Mouse (Mus musculus): ENCODE data around the gene Nod2. TPM values are rescaled to one million over a fixed set of nuclear protein-coding genes. Genes with fewer than 3 reads are reported as not detected.
"Not testable (repeated sequence)": the region's sequence is repeated elsewhere in the genome, so short reads cannot be mapped to it uniquely, and the experiment has no call there.

Gene Nod2
- total RNA-seq, 2 experiments from 2014 or later, result 0.19 TPM; not detected in 1

DNA sequence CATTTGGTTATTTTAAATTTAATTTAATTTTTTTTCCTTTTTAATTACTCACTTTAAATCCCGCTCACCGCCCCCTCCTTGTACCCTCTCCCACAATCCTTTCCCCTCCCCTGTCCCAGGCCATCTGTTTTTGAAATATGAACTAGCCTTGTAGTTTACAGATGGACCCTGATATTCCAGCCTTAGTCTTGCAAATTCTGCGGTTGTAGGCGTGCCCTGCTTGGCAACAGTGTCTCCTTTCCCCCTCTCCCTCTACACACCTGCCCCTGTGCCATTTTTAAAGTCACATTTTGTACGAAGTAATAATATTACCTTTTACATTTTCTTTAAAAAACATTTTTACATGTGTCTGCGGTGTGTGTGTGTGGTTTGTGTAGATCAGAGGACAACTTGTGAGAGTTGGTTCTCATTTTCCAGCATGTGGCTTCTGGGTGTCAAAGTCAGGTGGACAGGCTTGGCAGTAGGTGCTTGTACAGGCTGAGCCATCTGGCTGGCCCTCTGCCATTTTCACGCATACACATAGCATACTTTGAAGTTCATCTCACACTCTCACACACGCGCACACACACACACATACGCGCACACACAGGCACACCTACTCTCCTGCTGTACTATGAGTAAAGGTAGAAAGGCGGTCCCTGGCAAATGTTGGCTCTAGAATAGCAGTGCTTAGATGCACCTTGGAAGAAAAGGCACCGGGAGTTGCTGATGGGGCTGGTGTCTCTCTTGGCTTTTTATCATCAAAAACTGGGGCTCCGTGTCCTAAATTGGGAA, 18.9 kb upstream of the Nod2 start:
- no peak for ATAC-seq (replicated peaks; ENCODE audit: low FRiP score, low TSS enrichment, poor library complexity, severe bottlenecking)

DNA sequence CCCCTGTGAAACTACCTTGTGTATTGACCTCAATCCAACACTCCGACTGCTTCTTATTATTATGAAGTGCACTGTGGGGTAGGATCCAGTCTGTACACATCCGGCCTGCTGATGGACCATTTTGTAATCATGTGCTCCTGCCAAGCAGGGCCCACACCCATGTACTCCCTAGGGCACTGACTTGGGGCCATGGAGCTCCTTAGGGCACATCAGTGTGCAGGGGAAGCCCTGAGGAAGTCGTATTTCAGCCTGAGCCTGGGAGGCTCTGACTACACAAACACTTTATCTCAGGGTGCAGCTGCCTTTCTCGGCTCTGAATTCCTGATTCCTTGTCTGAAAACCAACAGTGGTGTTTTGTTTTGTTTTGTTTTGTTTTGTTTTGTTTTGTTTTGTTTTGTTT, 16.9 kb upstream of the Nod2 start:
- no peak for ATAC-seq (replicated peaks; ENCODE audit: low FRiP score, low TSS enrichment, poor library complexity, severe bottlenecking)

DNA sequence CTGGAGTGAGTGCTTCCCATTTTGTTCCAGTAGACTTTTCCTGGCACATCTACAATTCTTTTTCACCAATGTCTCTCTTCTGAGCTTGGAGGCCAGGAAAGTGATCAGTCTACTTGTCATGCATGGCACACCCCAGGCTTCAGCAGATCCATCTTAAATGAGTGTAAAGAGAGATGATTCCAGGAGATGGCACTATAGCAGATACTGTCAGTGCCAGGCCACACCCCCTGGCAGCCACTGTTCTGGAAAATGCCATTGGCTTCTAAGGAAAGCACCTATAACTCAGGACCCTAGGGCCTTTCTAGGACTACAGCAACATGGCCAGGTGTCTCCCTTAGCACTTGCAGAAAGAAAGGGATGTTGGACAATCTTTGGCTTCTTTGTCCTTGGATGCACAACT, 16.0 kb upstream of the Nod2 start:
- peak; percentile 42 for ATAC-seq (replicated peaks; ENCODE audit: low FRiP score, low TSS enrichment, poor library complexity, severe bottlenecking)

DNA sequence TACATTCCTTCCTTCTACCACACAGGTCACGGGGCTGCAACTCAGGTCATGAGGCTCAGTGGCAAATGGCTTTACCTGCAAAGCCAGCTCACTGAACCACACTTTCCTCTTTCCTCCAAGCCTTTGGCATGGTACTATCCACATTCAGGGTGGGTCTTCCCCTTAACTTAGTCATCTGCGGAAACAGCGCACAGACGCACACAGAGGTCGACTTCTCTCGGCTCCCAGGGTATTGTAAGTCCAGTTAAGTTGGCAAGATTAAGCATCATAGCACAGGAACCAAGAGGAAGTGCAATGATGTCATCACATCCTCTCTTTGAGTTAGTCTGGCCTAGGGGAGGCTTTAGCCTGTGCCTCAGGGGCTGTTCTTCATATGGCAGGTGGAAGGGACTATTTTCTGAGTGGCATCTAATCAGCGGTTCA, 13.8 kb upstream of the Nod2 start:
- no peak for ATAC-seq (replicated peaks; ENCODE audit: low FRiP score, low TSS enrichment, poor library complexity, severe bottlenecking)

DNA sequence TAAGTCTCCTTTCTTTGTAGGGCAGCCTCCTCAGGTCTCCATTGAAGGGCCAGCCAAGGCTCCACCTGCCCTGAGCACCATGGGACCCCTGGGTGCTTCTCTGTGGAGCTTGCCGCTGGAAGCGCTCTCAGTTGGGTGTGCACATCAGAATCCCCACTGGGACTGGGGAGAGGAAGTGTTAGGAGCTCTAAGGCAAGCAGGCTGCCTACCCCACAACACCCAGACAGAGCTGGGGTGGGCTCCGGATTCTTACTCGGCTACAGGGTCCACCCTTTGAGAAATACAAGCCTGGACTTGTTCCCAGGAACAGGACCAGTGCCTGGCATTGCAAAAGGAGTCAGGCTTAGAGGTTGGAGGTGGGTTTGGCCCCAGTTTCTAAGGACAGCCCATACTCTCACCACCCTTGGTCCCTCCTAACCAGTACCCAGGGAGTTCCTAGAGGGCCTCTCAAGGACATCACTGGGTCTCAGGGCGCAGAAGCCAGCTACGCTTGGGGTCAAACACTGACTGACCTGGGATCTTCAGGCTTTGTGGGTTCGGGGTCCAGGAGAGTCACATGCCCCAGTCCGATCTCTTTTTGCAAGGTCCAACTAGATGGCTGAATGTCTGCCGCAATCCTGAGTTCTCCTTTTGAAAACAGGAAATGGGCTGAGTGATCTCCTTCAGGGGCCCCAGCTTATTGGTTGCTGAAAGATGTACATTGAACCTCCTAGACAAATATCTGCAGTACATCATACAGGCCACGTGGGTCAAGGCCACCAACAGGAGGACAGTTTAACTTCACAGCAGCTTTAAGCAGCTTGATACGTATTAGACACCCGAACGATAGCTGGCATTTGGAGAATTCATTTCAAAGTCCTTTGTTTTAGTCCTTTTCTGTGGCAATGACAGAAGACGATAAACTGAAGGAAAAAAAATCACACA, 11.4 kb upstream of the Nod2 start, which contains the start of gene Snx20:
Snx20 (minus strand) TSS at position 655 of the 924 bp plus-strand sequence.
- ATAC-seq (replicated peaks; ENCODE audit: low FRiP score, low TSS enrichment, poor library complexity, severe bottlenecking), result peak; percentile 96

DNA sequence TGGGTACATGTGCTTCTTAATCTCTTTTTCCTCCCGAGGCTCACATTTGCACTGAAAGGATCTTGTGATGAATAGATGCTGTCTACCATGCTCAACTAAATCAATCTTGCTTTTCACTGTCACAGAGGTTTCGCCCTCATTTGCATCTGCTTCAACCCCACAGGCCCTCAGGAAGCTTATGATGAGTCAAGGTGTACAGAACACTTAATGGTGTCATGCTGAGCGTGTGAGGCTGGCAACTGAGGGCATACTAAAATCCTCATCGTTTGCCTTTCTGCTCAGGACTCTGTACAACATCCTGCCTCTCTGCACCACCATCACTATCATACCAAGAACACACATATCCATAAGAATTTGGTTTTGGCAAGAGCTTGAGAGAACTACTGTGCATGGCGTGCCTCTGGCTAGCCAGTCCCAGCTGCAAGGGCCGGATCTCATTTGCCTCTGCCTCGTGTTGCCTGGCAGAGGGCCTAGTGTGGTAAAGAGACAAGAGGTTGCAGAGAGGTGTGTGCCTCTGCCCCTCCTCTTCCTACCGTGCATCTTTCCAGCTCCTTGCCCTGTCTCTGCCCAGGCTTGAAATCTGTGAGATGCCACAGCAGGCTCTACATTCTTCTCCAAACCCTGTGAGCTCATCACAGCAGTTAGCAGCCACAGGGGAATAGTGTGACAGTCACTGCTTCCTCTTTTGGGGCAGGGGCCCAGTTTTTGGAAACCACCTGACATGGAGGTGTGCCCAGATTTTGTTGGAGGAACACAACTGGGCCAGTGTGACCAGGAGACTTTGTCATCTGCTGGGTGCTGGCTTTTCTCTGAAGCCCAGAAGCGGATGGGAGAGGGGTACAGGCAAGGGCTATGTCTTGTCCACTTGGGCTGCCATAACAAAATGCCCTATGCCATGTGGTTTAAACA, 9.8 kb upstream of the Nod2 start:
- ATAC-seq (replicated peaks; ENCODE audit: low FRiP score, low TSS enrichment, poor library complexity, severe bottlenecking), result no peak

DNA sequence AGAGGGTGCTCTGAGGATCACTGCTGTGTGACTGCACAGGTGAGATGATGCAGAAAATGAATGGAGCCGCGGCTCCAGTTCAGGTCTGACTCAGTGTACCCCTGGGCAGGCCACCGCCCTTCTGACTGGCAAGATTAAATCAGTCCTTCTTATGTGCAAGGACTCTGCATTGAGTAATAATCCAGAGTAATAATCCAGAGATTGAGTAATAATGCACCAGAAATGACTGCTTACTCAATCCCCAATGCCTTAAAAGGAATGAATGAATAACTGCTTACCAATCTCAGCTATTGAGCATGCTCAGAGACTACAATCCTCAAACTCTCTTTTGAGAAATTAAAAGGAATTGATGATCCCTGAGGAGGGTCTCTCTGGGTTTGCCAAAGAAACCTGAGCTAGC, 8.2 kb upstream of the Nod2 start:
- no peak for ATAC-seq (replicated peaks; ENCODE audit: low FRiP score, low TSS enrichment, poor library complexity, severe bottlenecking)

DNA sequence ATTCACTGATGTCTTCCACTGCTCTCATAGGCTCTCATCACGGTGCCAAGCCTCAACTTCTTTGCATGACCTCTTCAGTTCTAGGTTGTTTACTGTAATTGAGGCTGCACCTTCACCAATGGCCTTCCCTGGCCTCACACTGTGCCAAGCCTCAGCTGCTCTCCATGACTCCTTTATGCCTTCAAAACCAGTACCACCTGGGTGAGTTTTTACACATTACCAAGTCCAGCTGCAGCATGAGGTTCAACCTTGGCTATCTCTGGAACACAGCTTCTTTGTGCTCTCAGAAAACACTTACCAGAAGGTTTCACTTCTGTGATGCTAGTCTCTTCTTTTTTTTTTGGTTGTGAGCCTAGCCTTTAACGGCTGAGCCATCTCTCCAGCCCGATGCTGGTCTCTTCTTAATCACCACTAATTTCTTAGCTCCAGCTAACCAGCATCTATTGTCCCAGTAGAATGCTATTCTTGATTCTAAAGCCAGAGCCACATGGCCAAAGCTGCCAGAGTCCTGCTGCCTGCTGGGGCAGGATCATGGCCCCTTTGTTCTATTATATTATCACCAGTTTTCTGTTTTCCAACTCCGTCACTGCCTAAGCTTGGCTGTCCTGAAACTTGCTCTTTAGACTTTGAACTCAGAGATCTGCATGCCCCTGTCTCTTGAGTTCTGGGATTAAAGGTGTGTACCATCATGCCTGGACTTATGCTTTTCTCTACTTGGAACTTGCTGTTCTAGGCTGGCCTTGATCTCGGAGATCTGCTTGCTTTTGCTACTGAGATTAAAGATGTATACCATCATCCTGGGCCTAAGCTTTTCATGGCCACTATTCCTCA, 4.2 kb upstream of the Nod2 start:
- no peak for ATAC-seq (replicated peaks; ENCODE audit: low FRiP score, low TSS enrichment, poor library complexity, severe bottlenecking)

DNA sequence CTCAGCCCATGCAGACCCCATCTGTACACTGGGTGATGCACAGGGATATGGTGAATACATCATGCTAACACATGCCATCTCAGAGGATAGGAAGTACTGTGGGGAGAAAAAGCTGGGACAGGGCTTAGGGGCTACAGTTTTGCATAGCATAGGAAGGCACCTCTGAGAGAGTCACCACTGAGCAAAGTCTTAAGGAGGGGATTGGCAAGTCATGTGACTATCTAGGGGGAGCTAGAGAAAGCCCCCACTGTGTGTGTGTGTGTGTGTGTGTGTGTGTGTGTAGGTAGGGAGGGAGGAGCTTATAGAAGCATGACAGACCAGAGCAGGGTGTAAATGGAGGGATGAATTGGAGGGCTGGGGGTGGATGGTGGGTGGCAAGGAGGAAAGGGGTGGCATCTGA, 1.2 kb downstream of the Nod2 start:
- ATAC-seq (replicated peaks; ENCODE audit: low FRiP score, low TSS enrichment, poor library complexity, severe bottlenecking), result no peak

DNA sequence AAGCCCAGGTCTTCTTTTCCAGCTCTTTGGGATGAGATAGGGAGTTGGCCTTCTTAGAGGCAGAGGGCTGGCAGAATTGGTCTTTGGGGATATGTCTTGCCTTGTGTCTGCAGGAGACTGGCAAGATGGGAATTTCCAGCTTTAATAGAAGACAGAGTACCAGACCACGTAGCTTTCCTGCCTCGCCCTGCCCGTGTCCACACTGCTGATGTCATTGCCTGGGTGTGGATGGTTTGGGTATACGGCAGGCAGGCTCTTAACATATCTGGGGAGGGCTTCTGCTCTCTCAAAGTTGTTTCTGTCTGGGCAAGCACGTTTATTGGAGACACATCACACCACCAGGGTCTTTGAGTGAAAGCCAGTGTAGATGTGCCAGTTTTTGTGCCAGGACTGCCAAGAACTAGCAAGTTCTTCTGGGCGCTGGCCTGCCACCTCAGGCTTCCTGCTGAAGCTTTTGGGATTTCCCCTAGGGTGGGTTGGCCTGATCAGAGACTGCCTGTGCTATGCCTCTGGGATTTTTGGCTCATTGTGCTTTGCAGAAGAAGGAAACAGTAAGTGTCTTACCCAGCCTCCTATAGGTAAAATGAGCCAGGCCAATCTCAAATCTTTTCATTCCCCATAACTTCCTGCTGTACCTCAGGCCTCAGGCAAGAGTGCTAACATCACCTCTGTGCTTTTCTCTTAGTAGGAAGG, 3.0 kb downstream of the Nod2 start:
- ATAC-seq (replicated peaks; ENCODE audit: low FRiP score, low TSS enrichment, poor library complexity, severe bottlenecking), result no peak

DNA sequence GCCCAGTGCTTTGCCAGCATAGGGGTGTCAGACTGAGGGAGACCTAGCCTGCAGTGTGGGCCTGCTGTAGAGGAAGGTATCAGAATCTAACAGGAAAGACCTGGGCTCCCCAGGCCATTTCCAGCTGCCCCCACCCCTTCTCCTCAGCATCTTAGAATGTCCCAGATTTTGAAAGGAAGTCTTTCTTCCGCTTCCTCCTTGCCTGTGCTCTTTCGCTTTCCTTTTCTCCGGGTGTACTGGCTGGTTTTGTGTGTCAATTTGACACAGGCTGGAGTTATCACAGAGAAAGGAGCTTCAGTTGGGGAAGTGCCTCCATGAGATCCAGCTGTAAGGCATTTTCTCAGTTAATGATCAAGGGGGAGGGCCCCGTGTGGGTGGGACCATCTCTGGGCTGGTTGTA, 4.0 kb downstream of the Nod2 start:
- ATAC-seq (replicated peaks; ENCODE audit: low FRiP score, low TSS enrichment, poor library complexity, severe bottlenecking), result not testable (repeated sequence)

DNA sequence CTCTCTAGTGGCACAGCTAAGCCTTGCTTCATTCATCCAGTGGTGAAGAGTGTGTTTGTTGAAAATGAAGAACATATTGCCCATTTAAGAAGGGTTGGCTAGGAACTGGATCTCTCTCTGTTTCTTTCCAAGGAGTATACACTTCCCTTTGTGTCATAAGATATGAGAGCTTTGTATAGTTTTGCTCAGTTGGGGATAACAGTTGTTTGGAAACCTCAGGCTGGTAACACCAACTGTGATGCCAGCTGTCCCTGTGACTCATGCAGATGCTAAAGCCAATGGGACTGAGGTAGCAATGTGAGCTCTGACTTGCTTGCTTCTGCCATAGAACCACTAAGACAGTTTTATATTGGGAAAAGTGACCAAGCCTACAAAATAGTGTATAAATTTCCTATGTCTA, 8.2 kb downstream of the Nod2 start:
- no peak for ATAC-seq (replicated peaks; ENCODE audit: low FRiP score, low TSS enrichment, poor library complexity, severe bottlenecking)

DNA sequence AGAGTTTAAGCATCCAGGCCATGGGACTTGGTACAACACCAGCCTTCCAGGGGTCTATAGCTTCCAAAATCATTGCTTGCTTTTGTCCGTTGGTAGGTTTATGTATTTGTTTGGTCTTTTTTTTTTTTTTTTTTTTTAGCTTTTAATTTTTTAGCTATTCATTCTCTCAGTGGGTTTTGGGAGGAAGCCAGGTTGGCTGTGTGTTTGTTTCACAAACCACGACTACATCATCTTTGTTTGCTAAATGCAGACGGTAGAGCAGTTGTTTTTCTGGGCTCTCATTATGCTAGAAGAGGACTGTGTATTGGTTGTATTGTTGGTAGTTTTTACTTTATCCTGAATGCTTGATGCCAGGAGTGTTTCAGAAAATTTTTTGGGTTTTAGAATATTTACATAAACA, 12.8 kb downstream of the Nod2 start:
- no peak for ATAC-seq (replicated peaks; ENCODE audit: low FRiP score, low TSS enrichment, poor library complexity, severe bottlenecking)

DNA sequence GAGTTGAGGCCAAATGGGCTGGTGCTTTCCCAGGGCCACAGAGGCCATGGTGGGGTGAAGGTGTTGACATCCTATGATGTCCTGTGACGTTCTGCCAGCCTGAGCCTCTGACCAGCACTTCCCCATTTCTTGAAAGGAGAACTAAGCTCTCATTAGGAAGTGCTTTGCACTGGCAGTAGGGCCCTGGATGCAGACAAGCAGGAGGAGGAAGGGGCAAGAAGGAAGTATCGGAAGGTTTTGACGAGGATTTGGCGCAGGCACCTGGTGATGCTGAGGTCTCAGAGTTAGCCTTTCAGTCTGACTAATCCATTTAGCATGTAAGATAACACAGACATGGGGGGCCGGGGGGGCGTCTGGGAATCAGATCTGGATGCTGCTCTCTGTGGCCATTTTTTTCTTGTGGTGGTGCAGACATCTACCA, 15.3 kb downstream of the Nod2 start:
- no peak for ATAC-seq (replicated peaks; ENCODE audit: low FRiP score, low TSS enrichment, poor library complexity, severe bottlenecking)

DNA sequence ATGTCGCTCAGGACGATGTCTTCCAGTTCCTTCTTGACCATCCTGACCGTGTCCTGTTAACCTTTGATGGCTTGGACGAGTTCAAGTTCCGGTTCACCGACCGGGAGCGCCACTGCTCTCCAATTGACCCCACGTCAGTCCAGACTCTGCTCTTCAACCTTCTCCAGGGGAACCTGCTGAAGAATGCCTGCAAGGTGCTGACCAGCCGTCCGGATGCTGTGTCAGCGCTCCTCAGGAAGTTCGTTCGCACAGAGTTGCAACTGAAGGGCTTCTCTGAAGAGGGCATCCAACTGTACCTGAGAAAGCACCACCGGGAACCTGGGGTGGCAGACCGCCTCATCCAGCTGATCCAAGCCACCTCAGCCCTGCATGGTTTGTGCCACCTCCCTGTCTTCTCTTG, 17.0 kb downstream of the Nod2 start:
- no peak for ATAC-seq (replicated peaks; ENCODE audit: low FRiP score, low TSS enrichment, poor library complexity, severe bottlenecking)

DNA sequence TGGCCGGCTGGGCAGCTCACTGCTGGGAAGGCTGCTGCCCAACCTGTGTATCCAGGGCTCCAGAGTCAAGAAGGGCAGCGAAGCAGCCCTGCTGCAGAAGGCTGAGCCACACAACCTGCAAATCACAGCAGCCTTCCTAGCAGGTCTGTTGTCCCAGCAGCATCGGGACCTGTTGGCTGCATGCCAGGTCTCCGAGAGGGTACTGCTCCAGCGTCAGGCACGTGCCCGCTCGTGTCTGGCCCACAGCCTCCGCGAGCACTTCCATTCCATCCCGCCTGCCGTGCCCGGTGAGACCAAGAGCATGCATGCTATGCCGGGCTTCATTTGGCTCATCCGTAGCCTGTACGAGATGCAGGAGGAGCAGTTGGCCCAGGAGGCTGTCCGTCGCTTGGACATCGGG, 17.8 kb downstream of the Nod2 start:
- no peak for ATAC-seq (replicated peaks; ENCODE audit: low FRiP score, low TSS enrichment, poor library complexity, severe bottlenecking)

DNA sequence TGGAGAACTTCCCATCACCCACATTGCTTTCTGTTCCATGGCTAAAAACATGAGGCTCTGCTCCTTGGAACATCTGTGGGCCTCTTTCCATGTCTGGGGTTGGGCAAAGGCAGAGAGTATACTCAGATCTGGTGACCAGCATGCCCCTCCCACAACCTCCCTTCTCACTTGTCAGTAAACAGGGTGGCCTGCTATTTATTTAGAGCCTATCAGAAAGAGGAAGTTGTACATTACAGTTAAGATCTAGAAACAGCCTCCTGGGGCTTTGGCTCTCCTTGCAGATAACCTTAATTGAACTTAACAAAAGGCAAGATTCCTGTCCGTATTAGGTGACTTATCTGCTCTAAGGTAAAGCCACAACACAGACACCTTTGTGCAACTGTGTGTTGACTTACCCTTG, 19.3 kb downstream of the Nod2 start:
- ATAC-seq (replicated peaks; ENCODE audit: low FRiP score, low TSS enrichment, poor library complexity, severe bottlenecking), result peak; percentile 36; the same call in 1 of the 2 replicates

DNA sequence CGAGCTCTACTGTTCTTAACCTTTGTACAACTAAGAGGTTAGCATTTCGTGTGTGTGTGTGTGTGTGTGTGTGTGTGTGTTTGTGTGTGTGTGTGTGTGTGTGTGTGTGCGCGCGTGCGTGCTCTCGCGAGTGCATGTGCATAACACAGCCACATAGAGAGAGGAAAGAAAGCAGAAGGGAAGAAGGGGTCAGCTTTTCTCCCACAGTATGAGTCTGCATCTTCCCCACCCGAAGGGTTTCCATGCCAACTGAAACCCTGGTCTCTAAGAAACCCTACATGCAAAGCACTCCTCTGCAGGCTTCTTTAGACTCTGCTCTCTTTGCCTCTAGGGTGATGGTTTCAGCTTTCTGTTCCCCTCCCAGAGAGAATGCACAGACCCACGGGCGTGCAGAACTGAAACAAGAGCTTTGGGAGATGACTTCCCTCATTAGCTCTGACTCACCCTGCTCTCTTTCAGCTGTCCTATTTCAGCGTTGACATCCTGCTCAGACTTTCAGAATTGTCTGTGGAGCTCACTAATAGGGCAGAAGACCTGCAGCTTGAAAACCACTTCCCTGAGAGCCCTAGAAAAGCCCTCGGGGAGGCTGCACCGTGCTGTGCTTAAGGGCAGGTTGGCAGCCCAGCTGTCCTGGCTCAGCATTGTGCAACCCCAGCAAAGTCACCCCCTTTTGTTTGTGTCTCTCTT, 21.4 kb downstream of the Nod2 start:
- no peak for ATAC-seq (replicated peaks; ENCODE audit: low FRiP score, low TSS enrichment, poor library complexity, severe bottlenecking)
